Mouse (Mus musculus): ENCODE results near the gene C5ar1. TPM values are rescaled to one million over a fixed set of nuclear protein-coding genes. Genes with fewer than 3 reads are reported as not detected.
"Not testable (repeated sequence)": the region's sequence is repeated elsewhere in the genome, so short reads cannot be mapped to it uniquely, and the experiment has no call there.

C5ar1 gene
- polyA plus RNA-seq, 1 experiment = 6.6 TPM

DNA sequence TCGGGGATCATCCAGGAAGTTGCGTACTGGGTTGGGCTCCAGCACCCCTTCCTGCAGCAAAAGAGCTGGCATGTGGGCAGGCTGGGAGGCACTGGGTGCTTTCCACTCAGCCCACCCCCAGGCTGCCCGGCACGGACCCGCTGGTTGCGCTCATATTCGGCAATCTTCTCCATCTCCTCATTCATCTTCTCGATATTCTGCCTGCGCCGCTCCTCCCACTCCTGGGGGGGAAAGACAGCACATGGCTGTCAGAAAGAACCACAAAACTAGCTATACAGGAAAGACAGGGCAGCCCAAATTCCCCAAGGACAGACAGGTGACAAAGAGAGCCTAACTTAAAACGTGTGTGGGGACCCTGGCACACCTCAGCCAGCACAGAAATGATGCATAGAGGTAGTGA is 21.4 kb upstream of the C5ar1 start:
- H3K4me3 ChIP-seq (replicated peaks) = no peak overlapping the region
- H3K36me3 ChIP-seq (replicated peaks; ENCODE audit: low read length) = peaks cover 89% of the 10 kb centered on the region
- no peaks in the 10 kb centered on the region for H3K9me3 ChIP-seq
- peaks cover 68% of the 10 kb centered on the region for H3K4me1 ChIP-seq
- H3K27me3 ChIP-seq (replicated peaks) = no peaks in the 10 kb centered on the region
- TF ChIP-seq FLI1 (IDR thresholded peaks at IDR 0.05; ENCODE audit: low read length) (no peak), GATA1 (IDR thresholded peaks at IDR 0.05; ENCODE audit: borderline replicate concordance, low read length) (no peak)

GRCm38 (mm10) chr7:16274922-16275890 is 15.9 kb upstream of the C5ar1 start:
- Histone ChIP-seq H3K4me3 (replicated peaks) (peak overlapping the region; percentile 99), H3K9me3 (no peaks in the 10 kb centered on the region), H3K36me3 (replicated peaks; ENCODE audit: low read length) (peaks cover 69% of the 10 kb centered on the region), H3K27me3 (replicated peaks) (no peaks in the 10 kb centered on the region), H3K4me1 (peaks cover 68% of the 10 kb centered on the region)
- TF ChIP-seq GATA1 (IDR thresholded peaks at IDR 0.05; ENCODE audit: borderline replicate concordance, low read length) (no peak), FLI1 (IDR thresholded peaks at IDR 0.05; ENCODE audit: low read length) (no peak)

GRCm38 (mm10) chr7:16273766-16274140 is 14.4 kb upstream of the C5ar1 start:
- H3K27me3 ChIP-seq (replicated peaks) = no peaks in the 10 kb centered on the region
- no peaks in the 10 kb centered on the region for H3K9me3 ChIP-seq
- peaks cover 76% of the 10 kb centered on the region for H3K4me1 ChIP-seq
- peaks cover 62% of the 10 kb centered on the region for H3K36me3 ChIP-seq (replicated peaks; ENCODE audit: low read length)
- peak overlapping the region; percentile 99 for H3K4me3 ChIP-seq (replicated peaks)
- TF ChIP-seq FLI1 (IDR thresholded peaks at IDR 0.05; ENCODE audit: low read length) = no peak
- no peak for TF ChIP-seq GATA1 (IDR thresholded peaks at IDR 0.05; ENCODE audit: borderline replicate concordance, low read length)

GRCm38 (mm10) chr7:16273081-16273765 is 13.9 kb upstream of the C5ar1 start, which contains the start of gene Inafm1:
Gene Inafm1, minus strand, starts transcription at chr7:16273617.
- Histone ChIP-seq H3K36me3 (replicated peaks; ENCODE audit: low read length) (peaks cover 62% of the 10 kb centered on the region), H3K9me3 (no peaks in the 10 kb centered on the region), H3K27me3 (replicated peaks) (no peaks in the 10 kb centered on the region), H3K4me3 (replicated peaks) (peak within 1 kb of the TSS; percentile 99), H3K4me1 (peaks cover 73% of the 10 kb centered on the region)
- TF ChIP-seq GATA1 (IDR thresholded peaks at IDR 0.05; ENCODE audit: borderline replicate concordance, low read length) (0 out of 3 replicates have a peak, but pooled peaks have one; percentile 38), FLI1 (IDR thresholded peaks at IDR 0.05; ENCODE audit: low read length) (no peak)

DNA sequence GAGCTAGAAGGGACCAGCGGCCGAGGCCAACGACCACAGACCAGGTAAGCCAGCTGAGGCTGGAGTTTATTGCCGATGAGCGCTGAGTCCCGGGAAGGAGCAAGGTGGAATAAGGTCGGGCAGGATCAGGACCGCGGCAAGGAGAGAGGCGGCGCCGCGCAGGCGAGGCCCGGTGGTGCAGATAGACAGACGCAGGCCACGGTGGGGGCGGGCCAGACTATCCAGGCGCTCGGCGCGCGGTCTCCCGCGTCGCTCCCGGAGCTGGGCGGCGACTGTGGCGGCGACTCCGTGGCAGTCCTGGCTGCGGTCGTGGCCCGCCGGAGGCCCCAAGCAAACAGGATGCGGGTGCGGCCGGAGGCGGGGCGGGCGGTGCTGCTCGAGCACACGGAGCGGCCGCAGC is 13.3 kb upstream of the C5ar1 start:
- Histone ChIP-seq H3K9me3 (no peaks in the 10 kb centered on the region), H3K4me3 (replicated peaks) (peak overlapping the region; percentile 99), H3K4me1 (peaks cover 72% of the 10 kb centered on the region), H3K27me3 (replicated peaks) (no peaks in the 10 kb centered on the region), H3K36me3 (replicated peaks; ENCODE audit: low read length) (peaks cover 60% of the 10 kb centered on the region)
- TF ChIP-seq GATA1 (IDR thresholded peaks at IDR 0.05; ENCODE audit: borderline replicate concordance, low read length) = no peak
- TF ChIP-seq FLI1 (IDR thresholded peaks at IDR 0.05; ENCODE audit: low read length) = no peak

DNA sequence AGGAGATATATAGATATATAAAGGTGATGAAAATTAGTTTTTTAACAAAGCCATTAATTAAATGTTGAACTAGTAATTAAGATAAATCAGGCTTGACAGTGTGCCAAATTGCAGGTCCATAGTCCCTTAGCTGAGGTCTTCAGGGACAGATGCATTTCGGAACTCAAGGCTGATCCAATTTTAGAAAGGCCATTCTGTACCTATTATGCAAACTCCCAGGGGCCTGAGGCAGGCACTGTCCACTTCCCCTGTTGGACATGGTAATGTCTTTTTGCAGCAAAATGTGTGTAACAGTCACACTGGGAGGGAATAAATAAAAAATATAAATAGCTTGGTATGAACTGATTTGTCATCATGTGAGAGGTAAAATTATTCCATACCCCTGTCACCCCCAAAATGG is 11.8 kb upstream of the C5ar1 start:
- Histone ChIP-seq H3K36me3 (replicated peaks; ENCODE audit: low read length) (peaks cover 47% of the 10 kb centered on the region), H3K4me1 (peaks cover 59% of the 10 kb centered on the region), H3K4me3 (replicated peaks) (no peak overlapping the region), H3K9me3 (no peaks in the 10 kb centered on the region), H3K27me3 (replicated peaks) (no peaks in the 10 kb centered on the region)
- TF ChIP-seq GATA1 (IDR thresholded peaks at IDR 0.05; ENCODE audit: borderline replicate concordance, low read length) (no peak), FLI1 (IDR thresholded peaks at IDR 0.05; ENCODE audit: low read length) (no peak)

- peaks cover 31% of the 10 kb centered on the region for H3K4me1 ChIP-seq
- not testable (repeated sequence) for H3K4me3 ChIP-seq (replicated peaks); H3K27me3 ChIP-seq (replicated peaks); H3K9me3 ChIP-seq
- H3K36me3 ChIP-seq (replicated peaks; ENCODE audit: low read length) = peaks cover 29% of the 10 kb centered on the region
These were observed 7.3 kb upstream of the C5ar1 start for GRCm38 (mm10) chr7:16266593-16266992.

- H3K9me3 ChIP-seq = no peaks in the 10 kb centered on the region
- H3K4me1 ChIP-seq = peaks cover 36% of the 10 kb centered on the region
- H3K36me3 ChIP-seq (replicated peaks; ENCODE audit: low read length) = peaks cover 21% of the 10 kb centered on the region
- H3K27me3 ChIP-seq (replicated peaks) = no peaks in the 10 kb centered on the region
- TF ChIP-seq FLI1 (IDR thresholded peaks at IDR 0.05; ENCODE audit: low read length) (no peak), GATA1 (IDR thresholded peaks at IDR 0.05; ENCODE audit: borderline replicate concordance, low read length) (no peak)
- H3K4me3 ChIP-seq (replicated peaks) = no peak overlapping the region
These were observed 6.5 kb upstream of the C5ar1 start for GRCm38 (mm10) chr7:16265856-16266255.

DNA sequence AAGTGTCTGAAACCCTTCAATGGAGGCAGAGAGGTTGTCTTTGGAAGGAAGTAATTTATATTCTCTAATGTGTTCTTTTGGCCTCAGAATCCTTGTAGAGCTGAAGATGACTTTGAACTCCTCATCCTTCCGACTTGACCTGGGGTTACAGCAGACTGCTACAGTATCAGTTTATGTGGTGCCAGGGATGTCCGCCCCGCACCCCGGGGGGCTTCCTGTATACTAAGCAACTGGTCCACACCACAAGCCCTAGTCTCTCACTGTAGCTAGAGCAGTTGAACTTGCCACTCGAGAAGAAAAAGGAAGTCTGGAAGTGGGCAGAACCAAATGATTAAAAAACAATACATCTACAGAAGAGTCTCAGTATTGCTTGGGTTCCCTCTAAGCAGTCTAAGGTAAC is 4.5 kb upstream of the C5ar1 start:
- H3K4me3 ChIP-seq (replicated peaks) = no peak overlapping the region
- H3K27me3 ChIP-seq (replicated peaks) = no peaks in the 10 kb centered on the region
- H3K9me3 ChIP-seq = no peaks in the 10 kb centered on the region
- H3K36me3 ChIP-seq (replicated peaks; ENCODE audit: low read length) = peaks cover 12% of the 10 kb centered on the region
- no peak for TF ChIP-seq FLI1 (IDR thresholded peaks at IDR 0.05; ENCODE audit: low read length)
- TF ChIP-seq GATA1 (IDR thresholded peaks at IDR 0.05; ENCODE audit: borderline replicate concordance, low read length) = no peak
- H3K4me1 ChIP-seq = peaks cover 40% of the 10 kb centered on the region
